Mouse (Mus musculus): ENCODE results near the gene Gm38431.

DNA sequence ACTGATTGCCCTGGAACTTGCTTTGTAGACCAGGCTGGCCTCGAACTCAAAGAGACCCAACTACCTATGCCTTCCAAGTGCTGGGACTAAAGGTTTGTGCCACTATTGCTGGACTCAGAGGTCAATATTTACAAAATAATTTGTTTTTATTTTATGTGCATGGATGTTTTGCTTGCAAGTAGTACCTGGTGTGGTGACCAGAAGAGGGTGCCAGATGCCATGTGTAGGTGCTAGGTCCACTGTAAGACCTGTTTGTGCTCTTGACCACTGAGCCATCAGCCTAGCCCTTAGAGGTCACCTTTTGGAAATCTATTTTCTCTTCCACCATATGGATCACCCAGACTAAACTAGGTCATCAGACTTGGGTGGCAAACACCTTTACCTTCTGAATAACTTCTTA lies 69.1 kb downstream of the Gm38431 start:
- TF ChIP-seq CTCF (conservative IDR thresholded peaks at IDR 0.05; ENCODE audit: low read length) (no peak), NANOG (IDR thresholded peaks at IDR 0.05; ENCODE audit: borderline replicate concordance, low read length) (no peak), POU5F1 (IDR thresholded peaks at IDR 0.05; ENCODE audit: borderline replicate concordance, low read length) (no peak)

Measured in E14TG2a.4 (cell line).